Mouse (Mus musculus) liver, embryonic 11.5 days (tissue): ENCODE results near the gene Dusp15. TPM values are rescaled to one million over a fixed set of nuclear protein-coding genes. Genes with fewer than 3 reads are reported as not detected.

Experiments
- ATAC-seq: fragments of 200-750 bp; cut with Nextera tagmentation; replicated peaks from 2 replicates; pipeline ENCODE4 v1.8.0; 2017; ENCODE audit warnings: moderate number of reproducible peaks, mild to moderate bottlenecking, moderate TSS enrichment, moderate library complexity; ENCODE audit not compliant: low FRiP score
- DNase-seq: peaks from one replicate; pipeline ENCODE4 v3.0.0-alpha.2; 2017; ENCODE audit warnings: low spot score
- H3K27ac ChIP-seq: fragments of 300-500 bp; sonication (generic); 2 replicates; pipeline ENCODE4 v1.5.1; 2014; ENCODE audit warnings: mild to moderate bottlenecking, low read depth, low read length, control low read depth
- H3K27me3 ChIP-seq: fragments of 300-500 bp; sonication (generic); replicated peaks from 2 replicates; pipeline ENCODE4 v1.6.1; 2014; ENCODE audit warnings: low read length, mixed read lengths; ENCODE audit not compliant: control insufficient read depth, insufficient read depth
- H3K36me3 ChIP-seq: fragments of 300-500 bp; sonication (generic); 2 replicates; pipeline ENCODE4 v1.6.1; 2014; ENCODE audit warnings: mild to moderate bottlenecking, low read length, moderate library complexity, mixed read lengths; ENCODE audit not compliant: control insufficient read depth, insufficient read depth
- H3K4me1 ChIP-seq: fragments of 300-500 bp; sonication (generic); replicated peaks from 2 replicates; pipeline ENCODE4 v1.6.1; 2014; ENCODE audit warnings: low read length, mixed read lengths; ENCODE audit not compliant: control insufficient read depth, insufficient read depth
- H3K4me2 ChIP-seq: fragments of 300-500 bp; sonication (generic); 2 replicates; pipeline ENCODE4 v1.6.1; 2014; ENCODE audit warnings: mild to moderate bottlenecking, control low read depth, moderate library complexity
- H3K4me3 ChIP-seq: fragments of 300-500 bp; sonication (generic); 2 replicates; pipeline ENCODE4 v1.5.1; 2014; ENCODE audit warnings: low read depth, low read length, control low read depth
- H3K9ac ChIP-seq: fragments of 300-500 bp; sonication (generic); 2 replicates; pipeline ENCODE4 v1.6.1; 2014; ENCODE audit warnings: low read depth, low read length, control low read depth
- H3K9me3 ChIP-seq: fragments of 300-500 bp; sonication (generic); 2 replicates; pipeline ENCODE4 v1.6.1; 2016; ENCODE audit warnings: low read length, inconsistent platforms, mixed read lengths; ENCODE audit not compliant: control insufficient read depth
- WGBS: fragments of 180-500 bp; shearing (Covaris S2); extraction: QIAGEN DNeasy Blood & Tissue Kit; methylation state at CpG from one replicate; pipeline ENCODE4 v1.1.7; 2014; 5-methylcytosine and 5-hydroxymethylcytosine counted together
- polyA plus RNA-seq: library from polyadenylated mRNA; unstranded; fragments of >200 nt; fragmentation: Nextera tagmentation; extraction: Ambion mirVana; gene quantifications from 2 replicates; pipeline ENCODE4 v1.2.1, GENCODE M21; 2014

The Dusp15 gene
- polyA plus RNA-seq, 1 experiment from 2014 or later: not detected

GRCm38 (mm10) chr2:152951850-152952720 lies 587 bp upstream of the Dusp15 start:
- Histone ChIP-seq H3K4me3 (peak overlapping the region; percentile 61), H3K36me3 (no peaks in the 10 kb centered on the region), H3K4me2 (peak overlapping the region; percentile 80), H3K27me3 (peaks cover 65% of the 10 kb centered on the region), H3K9ac (0 out of 2 replicates have a peak overlapping the region, but pooled peaks have one; percentile 34), H3K9me3 (no peaks in the 10 kb centered on the region), H3K4me1 (no peaks in the 10 kb centered on the region), H3K27ac (no peak overlapping the region)
- DNase-seq (no peak), ATAC-seq (no peak)
- 25% methylated on average over 13 of the region's 13 CpGs for WGBS

- Histone ChIP-seq H3K36me3 (no peaks in the 10 kb centered on the region), H3K4me3 (no peak overlapping the region), H3K4me1 (no peaks in the 10 kb centered on the region), H3K27ac (no peak overlapping the region), H3K9ac (no peak overlapping the region), H3K27me3 (peaks cover 77% of the 10 kb centered on the region), H3K4me2 (no peak overlapping the region; the same call in 1 of the 2 replicates), H3K9me3 (no peaks in the 10 kb centered on the region)
- DNase-seq (no peak), ATAC-seq (no peak)
- 30% methylated on average over 11 of the region's 11 CpGs for WGBS
These were observed 987 bp downstream of the Dusp15 start for GRCm38 (mm10) chr2:152950358-152951064.

- 74% methylated on average over 5 of the region's 5 CpGs for WGBS
- no peaks in the 10 kb centered on the region for H3K4me1 ChIP-seq
- H3K27ac ChIP-seq: no peak overlapping the region
- H3K36me3 ChIP-seq: no peaks in the 10 kb centered on the region
- ATAC-seq (no peak), DNase-seq (no peak)
- no peaks in the 10 kb centered on the region for H3K9me3 ChIP-seq
- peaks cover 83% of the 10 kb centered on the region for H3K27me3 ChIP-seq
- H3K9ac ChIP-seq: no peak overlapping the region
- H3K4me2 ChIP-seq: no peak overlapping the region
- H3K4me3 ChIP-seq: no peak overlapping the region
These were observed 3.0 kb downstream of the Dusp15 start for GRCm38 (mm10) chr2:152948438-152949020.

- Histone ChIP-seq H3K9ac (no peak overlapping the region), H3K27ac (no peak overlapping the region), H3K9me3 (no peaks in the 10 kb centered on the region), H3K4me2 (no peak overlapping the region), H3K4me3 (no peak overlapping the region), H3K27me3 (peaks cover 88% of the 10 kb centered on the region), H3K4me1 (peaks cover 4% of the 10 kb centered on the region), H3K36me3 (no peaks in the 10 kb centered on the region)
- no peak for ATAC-seq
- DNase-seq: no peak
- WGBS: 59% methylated on average over 7 of the region's 7 CpGs
These were observed 4.4 kb downstream of the Dusp15 start for GRCm38 (mm10) chr2:152947098-152947497.

GRCm38 (mm10) chr2:152944013-152944412 lies 7.5 kb downstream of the Dusp15 start:
- DNase-seq: no peak

GRCm38 (mm10) chr2:152943568-152943967 lies 7.9 kb downstream of the Dusp15 start:
- peak overlapping the region; percentile 68 for H3K4me2 ChIP-seq
- ATAC-seq (no peak), DNase-seq (no peak)
- H3K27me3 ChIP-seq: peaks cover 73% of the 10 kb centered on the region
- H3K4me1 ChIP-seq: peaks cover 4% of the 10 kb centered on the region
- H3K36me3 ChIP-seq: no peaks in the 10 kb centered on the region
- H3K4me3 ChIP-seq: peak overlapping the region; percentile 42
- WGBS: 12% methylated on average over 8 of the region's 8 CpGs
- no peaks in the 10 kb centered on the region for H3K9me3 ChIP-seq
- no peak overlapping the region for H3K9ac ChIP-seq
- no peak overlapping the region for H3K27ac ChIP-seq

More at GRCm38 (mm10) chr2:152944013-152944412, 7.5 kb downstream of the Dusp15 start:
- Histone ChIP-seq H3K4me3 (no peak overlapping the region), H3K4me1 (peaks cover 4% of the 10 kb centered on the region), H3K36me3 (no peaks in the 10 kb centered on the region), H3K27ac (no peak overlapping the region), H3K9me3 (no peaks in the 10 kb centered on the region), H3K4me2 (no peak overlapping the region), H3K9ac (no peak overlapping the region), H3K27me3 (peaks cover 76% of the 10 kb centered on the region)
- whole genome bisulfite sequencing: 53% methylated on average over 9 of the region's 9 CpGs
- no peak for ATAC-seq

GRCm38 (mm10) chr2:152942898-152943515 lies 8.5 kb downstream of the Dusp15 start:
- no peak overlapping the region for H3K9ac ChIP-seq
- peak overlapping the region; percentile 42 for H3K4me3 ChIP-seq
- H3K36me3 ChIP-seq: no peaks in the 10 kb centered on the region
- H3K4me1 ChIP-seq: peaks cover 4% of the 10 kb centered on the region
- under 1% methylated on average over 64 of the region's 65 CpGs for WGBS
- H3K27me3 ChIP-seq: peaks cover 69% of the 10 kb centered on the region
- peak overlapping the region; percentile 68 for H3K4me2 ChIP-seq
- DNase-seq (peak; percentile 34), ATAC-seq (no peak)
- no peaks in the 10 kb centered on the region for H3K9me3 ChIP-seq
- H3K27ac ChIP-seq: no peak overlapping the region

GRCm38 (mm10) chr2:152941776-152942175 lies 9.7 kb downstream of the Dusp15 start:
- Histone ChIP-seq H3K4me3 (no peak overlapping the region), H3K36me3 (no peaks in the 10 kb centered on the region), H3K9ac (no peak overlapping the region), H3K4me2 (no peak overlapping the region), H3K27ac (no peak overlapping the region), H3K4me1 (peaks cover 4% of the 10 kb centered on the region), H3K27me3 (peaks cover 58% of the 10 kb centered on the region), H3K9me3 (no peaks in the 10 kb centered on the region)
- DNase-seq: no peak
- 18% methylated on average over 7 of the region's 7 CpGs for WGBS
- ATAC-seq: no peak
